Comparison of ENCODE assay signal across 32 mouse cellular contexts in the genomic region with DNA sequence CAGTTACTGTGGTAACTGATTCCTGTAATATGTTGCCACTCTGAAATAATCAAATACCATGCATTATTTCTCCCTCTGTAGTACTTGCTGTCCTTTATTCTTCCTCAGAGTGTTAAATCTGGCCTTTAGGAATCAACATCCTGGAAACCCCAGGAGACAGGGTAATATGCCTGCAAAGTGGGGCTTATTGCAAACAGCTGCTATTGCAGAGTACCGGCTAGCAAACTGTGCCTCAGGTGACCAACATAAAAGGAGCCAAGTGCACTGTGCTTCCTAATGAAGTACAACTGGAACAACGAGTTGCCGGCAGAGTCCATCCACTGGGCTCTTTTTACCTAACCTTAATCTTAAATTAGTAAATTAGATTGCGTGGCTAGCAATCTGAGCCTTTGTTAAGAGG.
DNase-seq lines count a peak whose midpoint lies in the region; ATAC-seq and TF ChIP-seq lines count a peak whose summit lies in the region.
"Had no signal": no experiment of that assay in that cellular context is flagged by ENCODE, and none has a peak within 500 bp of the region (broad histone marks: within the 10 kb centered on the region; RNA-seq: fewer than 3 reads in every experiment).

No protein-coding gene starts in this region.

- no peak overlapping the region for H3K9ac ChIP-seq in hindbrain, postnatal 0 days (replicated peaks; ENCODE audit: low read length)
- H3K9ac ChIP-seq in hindbrain, embryonic 13.5 days = no peak overlapping the region
- no peak overlapping the region for H3K9ac ChIP-seq in embryonic facial prominence, embryonic 11.5 days (replicated peaks; ENCODE audit: low read length)
- no peak overlapping the region for H3K9ac ChIP-seq in limb, embryonic 12.5 days (replicated peaks)
- H3K9ac ChIP-seq: embryonic facial prominence, embryonic 12.5 days; heart, embryonic 12.5 days; liver, postnatal 0 days; neural tube, embryonic 13.5 days; stomach, embryonic 15.5 days had no signal

- H3K36me3 ChIP-seq in hindbrain, postnatal 0 days (ENCODE audit: insufficient read depth, low read length) = no peaks in the 10 kb centered on the region
- H3K36me3 ChIP-seq in hindbrain, embryonic 13.5 days = no peaks in the 10 kb centered on the region
- H3K36me3 ChIP-seq in embryonic facial prominence, embryonic 11.5 days (replicated peaks; ENCODE audit: control insufficient read depth, insufficient read depth, low read depth, low read length) = no peaks in the 10 kb centered on the region
- H3K36me3 ChIP-seq in limb, embryonic 12.5 days = no peaks in the 10 kb centered on the region
- no peaks in the 10 kb centered on the region for H3K36me3 ChIP-seq in thymus, adult 2 months (ENCODE audit: control insufficient read depth, insufficient read depth, low read length)
- H3K36me3 ChIP-seq: embryonic facial prominence, embryonic 12.5 days; G1E; heart, embryonic 12.5 days; neural tube, embryonic 13.5 days; stomach, embryonic 15.5 days had no signal

- no peak overlapping the region for H3K27ac ChIP-seq in hindbrain, postnatal 0 days
- no peak overlapping the region for H3K27ac ChIP-seq in hindbrain, embryonic 13.5 days
- H3K27ac ChIP-seq in embryonic facial prominence, embryonic 11.5 days (replicated peaks; ENCODE audit: low read depth, low read length) = no peak overlapping the region
- no peak overlapping the region for H3K27ac ChIP-seq in limb, embryonic 12.5 days
- no peak overlapping the region for H3K27ac ChIP-seq in thymus, adult 2 months (ENCODE audit: control insufficient read depth, insufficient read depth, low read length)
- H3K27ac ChIP-seq: embryonic facial prominence, embryonic 12.5 days; neural tube, embryonic 13.5 days; stomach, embryonic 15.5 days had no signal

- no peak for TF ChIP-seq CTCF in hindbrain, postnatal 0 days (IDR thresholded peaks at IDR 0.05; ENCODE audit: low read depth)
- TF ChIP-seq CTCF in thymus, adult 2 months (IDR thresholded peaks at IDR 0.05; ENCODE audit: borderline replicate concordance, control insufficient read depth, extremely low read depth, insufficient read depth, low read length, poor library complexity) = no peak

- no peak overlapping the region for H3K4me2 ChIP-seq in hindbrain, postnatal 0 days (ENCODE audit: low read depth, low read length)
- H3K4me2 ChIP-seq in hindbrain, embryonic 13.5 days = no peak overlapping the region
- no peak overlapping the region for H3K4me2 ChIP-seq in embryonic facial prominence, embryonic 11.5 days (ENCODE audit: low read depth, low read length)
- no peak overlapping the region for H3K4me2 ChIP-seq in limb, embryonic 12.5 days
- H3K4me2 ChIP-seq: embryonic facial prominence, embryonic 12.5 days; heart, embryonic 12.5 days; liver, embryonic 11.5 days; midbrain, embryonic 11.5 days; neural tube, embryonic 13.5 days; stomach, embryonic 15.5 days had no signal

- TF ChIP-seq POLR2A in thymus, adult 2 months (IDR thresholded peaks at IDR 0.05; ENCODE audit: control insufficient read depth, extremely low read depth, insufficient read depth, low read length, poor library complexity) = no peak

- no peaks in the 10 kb centered on the region for H3K27me3 ChIP-seq in hindbrain, postnatal 0 days (ENCODE audit: insufficient read depth, low read length)
- H3K27me3 ChIP-seq in hindbrain, embryonic 13.5 days = no peaks in the 10 kb centered on the region
- H3K27me3 ChIP-seq in embryonic facial prominence, embryonic 11.5 days (ENCODE audit: control insufficient read depth, insufficient read depth, low read length) = no peaks in the 10 kb centered on the region
- H3K27me3 ChIP-seq in limb, embryonic 12.5 days = no peaks in the 10 kb centered on the region
- H3K27me3 ChIP-seq in thymus, adult 2 months (ENCODE audit: control insufficient read depth, insufficient read depth, low read length) = no peaks in the 10 kb centered on the region
- H3K27me3 ChIP-seq: CH12.LX; embryonic facial prominence, embryonic 12.5 days; heart, embryonic 12.5 days; neural tube, embryonic 13.5 days; stomach, embryonic 15.5 days had no signal

- H3K4me1 ChIP-seq in hindbrain, postnatal 0 days (ENCODE audit: insufficient read depth, low read length) = no peaks in the 10 kb centered on the region; the same call in 1 of the 2 replicates
- 0 out of 2 replicates have a peak, but pooled peaks cover 3% of the 10 kb centered on the region for H3K4me1 ChIP-seq in hindbrain, embryonic 13.5 days (replicated peaks)
- no peaks in the 10 kb centered on the region; the same call in 1 of the 2 replicates for H3K4me1 ChIP-seq in embryonic facial prominence, embryonic 11.5 days (ENCODE audit: control insufficient read depth, insufficient read depth, low read length)
- H3K4me1 ChIP-seq in limb, embryonic 12.5 days (replicated peaks) = peaks cover 11% of the 10 kb centered on the region
- no peaks in the 10 kb centered on the region for H3K4me1 ChIP-seq in thymus, adult 2 months (replicated peaks; ENCODE audit: control insufficient read depth, insufficient read depth, low read length)
- H3K4me1 ChIP-seq: heart, embryonic 12.5 days; stomach, embryonic 15.5 days had no signal

- WGBS in hindbrain, postnatal 0 days = 46% methylated on average over 4 of the region's 4 CpGs
- WGBS in hindbrain, embryonic 13.5 days = 45% methylated on average over 4 of the region's 4 CpGs
- WGBS in embryonic facial prominence, embryonic 11.5 days = 27% methylated on average over 4 of the region's 4 CpGs
- 8% methylated on average over 4 of the region's 4 CpGs for WGBS in limb, embryonic 12.5 days
- WGBS in thymus, adult 2 months = 92% methylated on average over 4 of the region's 4 CpGs

- DNase-seq in hindbrain, postnatal 0 days (ENCODE audit: low spot score) = peak; percentile 8
- peak; percentile 35 for DNase-seq in embryo, embryonic 10.5 days (ENCODE audit: low spot score)
- peak; percentile 78 for DNase-seq in embryonic facial prominence, embryonic 11.5 days (ENCODE audit: low spot score)
- DNase-seq in thymus, adult 2 months = no peak
- no peak for DNase-seq in urinary bladder, postnatal 36 days (ENCODE audit: low spot score in 2 of 2)
- DNase-seq: adrenal gland, adult 8-10 months; B cell, adult 2 months; cerebellum, adult 18-20 months; cerebellum, postnatal 14 days; gastrocnemius, postnatal 14 days; heart, adult 18-20 months; heart, postnatal 14 days; kidney, postnatal 36 days; liver, postnatal 0 days; right cerebral cortex, adult 18-20 months; thymus, adult 18-20 months; thymus, postnatal 4 days had no signal

- no peak for ATAC-seq in hindbrain, postnatal 0 days
- ATAC-seq in hindbrain, embryonic 13.5 days (ENCODE audit: low FRiP score) = no peak
- no peak for ATAC-seq in embryonic facial prominence, embryonic 11.5 days (replicated peaks; ENCODE audit: insufficient number of reproducible peaks, low FRiP score, low TSS enrichment, low read depth)
- ATAC-seq in limb, embryonic 12.5 days (ENCODE audit: insufficient number of reproducible peaks, insufficient read depth, low FRiP score, low TSS enrichment, low read depth) = peak; percentile 66; the same call in 1 of the 2 replicates
- ATAC-seq: activated CD4-positive, CD25-positive, alpha-beta regulatory T cell, adult 4 months; forebrain, embryonic 16.5 days; intestine, embryonic 16.5 days; liver, postnatal 0 days; lung, postnatal 0 days had no signal

- no peaks in the 10 kb centered on the region for H3K9me3 ChIP-seq in hindbrain, postnatal 0 days (ENCODE audit: low read length)
- H3K9me3 ChIP-seq in hindbrain, embryonic 13.5 days = no peaks in the 10 kb centered on the region
- no peaks in the 10 kb centered on the region for H3K9me3 ChIP-seq in embryonic facial prominence, embryonic 11.5 days (replicated peaks; ENCODE audit: control insufficient read depth, low read length)
- H3K9me3 ChIP-seq in limb, embryonic 12.5 days = no peaks in the 10 kb centered on the region
- H3K9me3 ChIP-seq: embryonic facial prominence, embryonic 12.5 days; heart, embryonic 12.5 days; neural tube, embryonic 13.5 days; stomach, embryonic 15.5 days had no signal

- H3K4me3 ChIP-seq in hindbrain, postnatal 0 days (ENCODE audit: low read length) = no peak overlapping the region
- H3K4me3 ChIP-seq in hindbrain, embryonic 13.5 days = no peak overlapping the region
- H3K4me3 ChIP-seq in embryonic facial prominence, embryonic 11.5 days (ENCODE audit: low read depth, low read length) = no peak overlapping the region
- no peak overlapping the region for H3K4me3 ChIP-seq in limb, embryonic 12.5 days (replicated peaks)
- H3K4me3 ChIP-seq in thymus, adult 2 months (ENCODE audit: control insufficient read depth, insufficient read depth, low read length) = no peak overlapping the region
- H3K4me3 ChIP-seq: embryonic facial prominence, embryonic 12.5 days; erythroblast, embryonic 14.5 days; heart, embryonic 12.5 days; neural tube, embryonic 13.5 days; stomach, embryonic 15.5 days had no signal

Comparison
In these comparisons a context has a peak if more than half of its experiments do, and no peak if none do; other contexts are left out.
1. DNase-seq: peak in hindbrain, postnatal 0 days (single experiment), embryo, embryonic 10.5 days (single experiment) and embryonic facial prominence, embryonic 11.5 days (single experiment); none in thymus, adult 2 months (single experiment) and urinary bladder, postnatal 36 days (0 of 2).